Mouse (Mus musculus) B cell, adult 62 days (primary cell): ENCODE results near the gene Olfr218. TPM values are rescaled to one million over a fixed set of nuclear protein-coding genes. Genes with fewer than 3 reads are reported as not detected.

Experiments used
- total RNA-seq: library from RNA; stranded (reverse); gene quantifications from 4 replicates; pipeline ENCODE4 v1.2.4, GENCODE M21; 2023

The Olfr218 gene
- total RNA-seq: not detected in 4 replicates

GRCm38 (mm10) chr1:173197508-173197907 is at the start of gene Olfr218:
Gene Olfr218 (plus strand): TSS chr1:173197808.

GRCm38 (mm10) chr1:173190540-173190939 is 7.1 kb upstream of the Olfr218 start, which contains the start of gene Olfr1406:
Gene Olfr1406 (minus strand): TSS chr1:173190640.

GRCm38 (mm10) chr1:173212092-173212491 is 14.5 kb downstream of the Olfr218 start, which contains the start of gene Olfr1404:
Gene Olfr1404 (plus strand): TSS chr1:173212392.

GRCm38 (mm10) chr1:173227081-173227480 is 29.5 kb downstream of the Olfr218 start, which contains the start of gene Fcer1a:
Gene Fcer1a (minus strand): TSS chr1:173227214.

Other genes with a start within 250 kb of the Olfr218 start
- not detected in 4 replicates for gene Olfr16, start 247.4 kb upstream of the Olfr218 start, total RNA-seq
- not detected in 4 replicates for gene Olfr1408, start 60.4 kb upstream of the Olfr218 start, total RNA-seq
- not detected in 4 replicates for gene Olfr1406, start 7.2 kb upstream of the Olfr218 start, total RNA-seq
- not detected in 4 replicates for gene Olfr1404, start 14.6 kb downstream of the Olfr218 start, total RNA-seq
- gene Fcer1a, start 29.4 kb downstream of the Olfr218 start, total RNA-seq: not detected in 4 replicates
- gene Olfr418, start 68.2 kb downstream of the Olfr218 start, total RNA-seq: not detected in 4 replicates
- not detected in 4 replicates for gene Mptx2, start 80.0 kb downstream of the Olfr218 start, total RNA-seq
- not detected in 4 replicates for gene Ackr1, start 135.9 kb downstream of the Olfr218 start, total RNA-seq
- gene Aim2, start 153.1 kb downstream of the Olfr218 start, total RNA-seq: 116 to 126 TPM (median 117 TPM) in 4 replicates
- 0.30 TPM in 1 of 4 replicates, not detected in the others for gene Cadm3, start 169.9 kb downstream of the Olfr218 start, total RNA-seq